ENCODE assay signal across 17 mouse cellular contexts in the genomic region with DNA sequence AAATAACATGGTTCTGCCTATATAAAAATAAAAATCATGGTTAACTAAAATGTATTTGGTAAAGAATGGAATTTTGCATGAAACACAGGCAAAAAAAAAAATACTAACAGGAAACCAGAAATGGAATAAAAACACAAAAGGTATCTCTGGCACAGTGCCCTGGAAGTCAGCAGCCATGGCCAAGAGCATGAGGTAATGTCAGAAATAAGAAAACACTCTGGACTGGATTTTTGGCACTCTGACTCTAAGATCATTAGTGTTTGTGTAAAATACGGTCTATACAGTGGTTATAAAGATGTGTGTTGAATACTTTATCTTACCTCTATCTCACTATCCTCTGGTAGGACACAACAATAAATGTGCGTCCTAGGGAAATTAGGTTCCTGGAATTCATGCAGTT. TPM values are rescaled to one million over a fixed set of nuclear protein-coding genes. Genes with fewer than 3 reads are reported as not detected.
DNase-seq lines count a peak whose midpoint lies in the region; ATAC-seq lines count a peak whose summit lies in the region.
"Had no signal": no experiment of that assay in that cellular context is flagged by ENCODE, and none has a peak within 500 bp of the region (broad histone marks: within the 10 kb centered on the region; RNA-seq: fewer than 3 reads in every experiment).

No protein-coding gene starts in this region.

- DNase-seq in heart, postnatal 4 days, result peak; percentile 14
- DNase-seq in heart, postnatal 25 days (ENCODE audit: low spot score), result no peak
- DNase-seq in MN1 (ENCODE audit: low spot score), result peak; percentile 29
- peak; percentile 59 for DNase-seq in brain, adult 2 months (ENCODE audit: low read depth, low spot score)
- DNase-seq in cerebellum, adult 9-11 months, result peak; percentile 40
- no peak for DNase-seq in adrenal gland, adult (ENCODE audit: inconsistent age in 2 of 2, low spot score in 1 of 2)
- DNase-seq: kidney, postnatal 10 days; lung, postnatal 14 days; spleen, adult 18-20 months had no signal

- no peak overlapping the region for H3K4me2 ChIP-seq in neural tube, embryonic 15.5 days
- H3K4me2 ChIP-seq: embryonic facial prominence, embryonic 13.5 days; heart, embryonic 12.5 days; intestine, embryonic 15.5 days; stomach, embryonic 15.5 days had no signal

- H3K36me3 ChIP-seq in neural tube, embryonic 15.5 days, result no peaks in the 10 kb centered on the region
- H3K36me3 ChIP-seq: embryonic facial prominence, embryonic 13.5 days; heart, embryonic 12.5 days; intestine, embryonic 15.5 days; stomach, embryonic 15.5 days had no signal

- no peak overlapping the region for H3K9ac ChIP-seq in neural tube, embryonic 15.5 days (replicated peaks)
- H3K9ac ChIP-seq: embryonic facial prominence, embryonic 13.5 days; heart, embryonic 12.5 days; intestine, embryonic 15.5 days; liver, embryonic 14.5 days; stomach, embryonic 15.5 days had no signal

- no peaks in the 10 kb centered on the region for H3K4me1 ChIP-seq in neural tube, embryonic 15.5 days
- H3K4me1 ChIP-seq: embryonic facial prominence, embryonic 13.5 days; heart, embryonic 12.5 days; intestine, embryonic 15.5 days; stomach, embryonic 15.5 days had no signal

- intact Hi-C loops in heart, postnatal 25 days (cut with DNase I), result no loop called here

- H3K4me3 ChIP-seq in neural tube, embryonic 15.5 days (replicated peaks), result no peak overlapping the region
- H3K4me3 ChIP-seq: embryonic facial prominence, embryonic 13.5 days; heart, embryonic 12.5 days; intestine, embryonic 15.5 days; myocyte; stomach, embryonic 15.5 days had no signal

- no peak overlapping the region for H3K27ac ChIP-seq in neural tube, embryonic 15.5 days (replicated peaks)
- H3K27ac ChIP-seq: embryonic facial prominence, embryonic 13.5 days; intestine, embryonic 15.5 days; liver, embryonic 14.5 days; stomach, embryonic 15.5 days had no signal

- no peaks in the 10 kb centered on the region for H3K27me3 ChIP-seq in neural tube, embryonic 15.5 days (replicated peaks)
- H3K27me3 ChIP-seq: embryonic facial prominence, embryonic 13.5 days; heart, embryonic 12.5 days; intestine, embryonic 15.5 days; stomach, embryonic 15.5 days had no signal

- H3K9me3 ChIP-seq in neural tube, embryonic 15.5 days (replicated peaks), result no peaks in the 10 kb centered on the region
- H3K9me3 ChIP-seq: embryonic facial prominence, embryonic 13.5 days; heart, embryonic 12.5 days; intestine, embryonic 15.5 days; stomach, embryonic 15.5 days had no signal

- 72% methylated on average over 2 of the region's 2 CpGs for WGBS in neural tube, embryonic 15.5 days

- no peak for ATAC-seq in neural tube, embryonic 15.5 days (ENCODE audit: low FRiP score)
- ATAC-seq: CD4-positive, CD25-positive, alpha-beta regulatory T cell, adult 4 months; intestine, embryonic 15.5 days had no signal

RNA-seq across cellular contexts. Expression of a gene that starts 22.6 kb away (rescaled TPM):
- total RNA-seq in heart, postnatal 4 days (2021), result 10 to 100 TPM; 48.1 to 49.6 TPM
- 10 to 100 TPM; 25.1 to 30.7 TPM for total RNA-seq in heart, postnatal 25 days (2021)
- polyA plus RNA-seq in neural tube, embryonic 15.5 days (2015; fragmentation: Nextera tagmentation; extraction: Ambion mirVana), result 44.1 and 48.8 TPM in 2 replicates

Comparison
In these comparisons a context has a peak if more than half of its experiments do, and no peak if none do; other contexts are left out.
1. DNase-seq: peak in heart, postnatal 4 days (single experiment), MN1 (single experiment), brain, adult 2 months (single experiment) and cerebellum, adult 9-11 months (single experiment); none in heart, postnatal 25 days (single experiment) and adrenal gland, adult (0 of 2).